Mouse (Mus musculus): ENCODE measurements around the gene Lifr. TPM values are rescaled to one million over a fixed set of nuclear protein-coding genes. Genes with fewer than 3 reads are reported as not detected.

The Lifr gene
- polyA plus RNA-seq, 1 experiment from 2014 or later: 17.5 TPM

- WGBS: 96% methylated on average over 18 of the region's 18 CpGs
- Histone ChIP-seq H3K4me2 (replicated peaks) (no peak overlapping the region), H3K4me3 (no peak overlapping the region), H3K4me1 (peaks cover 25% of the 10 kb centered on the region), H3K9ac (no peak overlapping the region), H3K9me3 (no peaks in the 10 kb centered on the region), H3K27me3 (no peaks in the 10 kb centered on the region), H3K27ac (no peak overlapping the region), H3K36me3 (no peaks in the 10 kb centered on the region)
- no peak for ATAC-seq (ENCODE audit: low FRiP score, low read depth)
Observed at GRCm38 (mm10) chr15:7149796-7150195, 59.4 kb downstream of the Lifr start.

GRCm38 (mm10) chr15:7150591-7150990, 60.2 kb downstream of the Lifr start:
- Histone ChIP-seq H3K27me3 (no peaks in the 10 kb centered on the region), H3K27ac (no peak overlapping the region), H3K36me3 (peaks cover 2% of the 10 kb centered on the region), H3K4me3 (no peak overlapping the region), H3K4me1 (peaks cover 24% of the 10 kb centered on the region), H3K9me3 (no peaks in the 10 kb centered on the region), H3K9ac (no peak overlapping the region), H3K4me2 (replicated peaks) (no peak overlapping the region)
- no peak for ATAC-seq (ENCODE audit: low FRiP score, low read depth)
- WGBS: 86% methylated on average over 9 of the region's 9 CpGs

GRCm38 (mm10) chr15:7152116-7152760, 61.8 kb downstream of the Lifr start:
- no peaks in the 10 kb centered on the region for H3K27me3 ChIP-seq
- no peak overlapping the region for H3K4me3 ChIP-seq
- peaks cover 19% of the 10 kb centered on the region for H3K4me1 ChIP-seq
- peaks cover 10% of the 10 kb centered on the region for H3K36me3 ChIP-seq
- no peaks in the 10 kb centered on the region for H3K9me3 ChIP-seq
- peak; percentile 72 for ATAC-seq (ENCODE audit: low FRiP score, low read depth)
- H3K27ac ChIP-seq: no peak overlapping the region
- 60% methylated on average over 10 of the region's 10 CpGs for WGBS
- no peak overlapping the region for H3K9ac ChIP-seq
- H3K4me2 ChIP-seq (replicated peaks): no peak overlapping the region

- H3K9me3 ChIP-seq: no peaks in the 10 kb centered on the region
- H3K36me3 ChIP-seq: peaks cover 27% of the 10 kb centered on the region
- peaks cover 19% of the 10 kb centered on the region for H3K4me1 ChIP-seq
- WGBS: 83% methylated on average over 15 of the region's 15 CpGs
- no peak overlapping the region for H3K9ac ChIP-seq
- ATAC-seq (ENCODE audit: low FRiP score, low read depth): no peak
- H3K27ac ChIP-seq: no peak overlapping the region
- no peak overlapping the region for H3K4me3 ChIP-seq
- no peaks in the 10 kb centered on the region for H3K27me3 ChIP-seq
- no peak overlapping the region for H3K4me2 ChIP-seq (replicated peaks)
Observed at GRCm38 (mm10) chr15:7154010-7154736, 63.8 kb downstream of the Lifr start.

GRCm38 (mm10) chr15:7154737-7155090, 64.3 kb downstream of the Lifr start:
- Histone ChIP-seq H3K4me2 (replicated peaks) (no peak overlapping the region), H3K27me3 (no peaks in the 10 kb centered on the region), H3K9me3 (no peaks in the 10 kb centered on the region), H3K36me3 (peaks cover 31% of the 10 kb centered on the region), H3K27ac (no peak overlapping the region), H3K4me3 (no peak overlapping the region), H3K9ac (no peak overlapping the region), H3K4me1 (peaks cover 19% of the 10 kb centered on the region)
- no peak for ATAC-seq (ENCODE audit: low FRiP score, low read depth)
- WGBS: 79% methylated on average over 7 of the region's 7 CpGs

GRCm38 (mm10) chr15:7157658-7158057, 67.2 kb downstream of the Lifr start:
- ATAC-seq (ENCODE audit: low FRiP score, low read depth): no peak
- Histone ChIP-seq H3K9me3 (no peaks in the 10 kb centered on the region), H3K4me3 (no peak overlapping the region), H3K4me2 (replicated peaks) (no peak overlapping the region), H3K36me3 (peaks cover 42% of the 10 kb centered on the region), H3K4me1 (peaks cover 9% of the 10 kb centered on the region; the same call in 1 of the 2 replicates), H3K27ac (no peak overlapping the region), H3K27me3 (no peaks in the 10 kb centered on the region), H3K9ac (no peak overlapping the region)
- WGBS: 80% methylated on average over 6 of the region's 6 CpGs

GRCm38 (mm10) chr15:7159869-7160268, 69.5 kb downstream of the Lifr start:
- no peaks in the 10 kb centered on the region for H3K27me3 ChIP-seq
- no peak overlapping the region for H3K4me3 ChIP-seq
- peaks cover 5% of the 10 kb centered on the region; the same call in 1 of the 2 replicates for H3K4me1 ChIP-seq
- H3K27ac ChIP-seq: no peak overlapping the region
- no peak overlapping the region for H3K4me2 ChIP-seq (replicated peaks)
- H3K9me3 ChIP-seq: no peaks in the 10 kb centered on the region
- no peak overlapping the region for H3K9ac ChIP-seq
- WGBS: 90% methylated on average over 9 of the region's 9 CpGs
- ATAC-seq (ENCODE audit: low FRiP score, low read depth): no peak
- peaks cover 46% of the 10 kb centered on the region for H3K36me3 ChIP-seq

GRCm38 (mm10) chr15:7160321-7160720, 69.9 kb downstream of the Lifr start:
- H3K27ac ChIP-seq: no peak overlapping the region
- ATAC-seq (ENCODE audit: low FRiP score, low read depth): no peak
- H3K9me3 ChIP-seq: no peaks in the 10 kb centered on the region
- H3K4me2 ChIP-seq (replicated peaks): no peak overlapping the region
- WGBS: 87% methylated on average over 8 of the region's 8 CpGs
- H3K9ac ChIP-seq: no peak overlapping the region
- peaks cover 47% of the 10 kb centered on the region for H3K36me3 ChIP-seq
- no peak overlapping the region for H3K4me3 ChIP-seq
- no peaks in the 10 kb centered on the region for H3K27me3 ChIP-seq
- peaks cover 6% of the 10 kb centered on the region; the same call in 1 of the 2 replicates for H3K4me1 ChIP-seq

GRCm38 (mm10) chr15:7163851-7164250, 73.4 kb downstream of the Lifr start:
- H3K27me3 ChIP-seq: no peaks in the 10 kb centered on the region
- no peaks in the 10 kb centered on the region for H3K9me3 ChIP-seq
- H3K4me3 ChIP-seq: no peak overlapping the region
- ATAC-seq (ENCODE audit: low FRiP score, low read depth): no peak
- peaks cover 41% of the 10 kb centered on the region for H3K36me3 ChIP-seq
- no peak overlapping the region for H3K4me2 ChIP-seq (replicated peaks)
- 51% methylated on average over 6 of the region's 6 CpGs for WGBS
- H3K27ac ChIP-seq: no peak overlapping the region
- no peak overlapping the region for H3K9ac ChIP-seq
- peaks cover 9% of the 10 kb centered on the region; the same call in 1 of the 2 replicates for H3K4me1 ChIP-seq

GRCm38 (mm10) chr15:7166735-7167134, 76.3 kb downstream of the Lifr start:
- no peaks in the 10 kb centered on the region for H3K27me3 ChIP-seq
- peaks cover 9% of the 10 kb centered on the region; the same call in 1 of the 2 replicates for H3K4me1 ChIP-seq
- H3K4me3 ChIP-seq: no peak overlapping the region
- H3K36me3 ChIP-seq: peaks cover 33% of the 10 kb centered on the region
- WGBS: 90% methylated on average over 9 of the region's 9 CpGs
- H3K27ac ChIP-seq: no peak overlapping the region
- no peak overlapping the region for H3K9ac ChIP-seq
- no peak overlapping the region for H3K4me2 ChIP-seq (replicated peaks)
- no peak for ATAC-seq (ENCODE audit: low FRiP score, low read depth)
- no peaks in the 10 kb centered on the region for H3K9me3 ChIP-seq

GRCm38 (mm10) chr15:7167238-7167905, 77.0 kb downstream of the Lifr start:
- Histone ChIP-seq H3K4me1 (peaks cover 9% of the 10 kb centered on the region; the same call in 1 of the 2 replicates), H3K27me3 (no peaks in the 10 kb centered on the region), H3K9me3 (no peaks in the 10 kb centered on the region), H3K27ac (no peak overlapping the region), H3K4me2 (replicated peaks) (no peak overlapping the region), H3K4me3 (no peak overlapping the region), H3K9ac (no peak overlapping the region), H3K36me3 (peaks cover 33% of the 10 kb centered on the region)
- WGBS: 85% methylated on average over 10 of the region's 10 CpGs
- ATAC-seq (ENCODE audit: low FRiP score, low read depth): no peak

GRCm38 (mm10) chr15:7167906-7168532, 77.6 kb downstream of the Lifr start:
- 49% methylated on average over 11 of the region's 11 CpGs for WGBS
- H3K4me1 ChIP-seq: peaks cover 9% of the 10 kb centered on the region; the same call in 1 of the 2 replicates
- no peak for ATAC-seq (ENCODE audit: low FRiP score, low read depth)
- no peaks in the 10 kb centered on the region for H3K27me3 ChIP-seq
- H3K4me2 ChIP-seq (replicated peaks): no peak overlapping the region
- H3K9me3 ChIP-seq: no peaks in the 10 kb centered on the region
- H3K9ac ChIP-seq: no peak overlapping the region
- no peak overlapping the region for H3K27ac ChIP-seq
- H3K4me3 ChIP-seq: no peak overlapping the region
- H3K36me3 ChIP-seq: peaks cover 39% of the 10 kb centered on the region

Measured in limb, embryonic 13.5 days (tissue).